Mouse (Mus musculus): ENCODE measurements around the gene Prrc2b.

The Prrc2b gene

GRCm38 (mm10) chr2:32235433-32235832 is 84.6 kb downstream of the Prrc2b start:
- DNase-seq (ENCODE audit: low spot score), result peak; percentile 35

DNA sequence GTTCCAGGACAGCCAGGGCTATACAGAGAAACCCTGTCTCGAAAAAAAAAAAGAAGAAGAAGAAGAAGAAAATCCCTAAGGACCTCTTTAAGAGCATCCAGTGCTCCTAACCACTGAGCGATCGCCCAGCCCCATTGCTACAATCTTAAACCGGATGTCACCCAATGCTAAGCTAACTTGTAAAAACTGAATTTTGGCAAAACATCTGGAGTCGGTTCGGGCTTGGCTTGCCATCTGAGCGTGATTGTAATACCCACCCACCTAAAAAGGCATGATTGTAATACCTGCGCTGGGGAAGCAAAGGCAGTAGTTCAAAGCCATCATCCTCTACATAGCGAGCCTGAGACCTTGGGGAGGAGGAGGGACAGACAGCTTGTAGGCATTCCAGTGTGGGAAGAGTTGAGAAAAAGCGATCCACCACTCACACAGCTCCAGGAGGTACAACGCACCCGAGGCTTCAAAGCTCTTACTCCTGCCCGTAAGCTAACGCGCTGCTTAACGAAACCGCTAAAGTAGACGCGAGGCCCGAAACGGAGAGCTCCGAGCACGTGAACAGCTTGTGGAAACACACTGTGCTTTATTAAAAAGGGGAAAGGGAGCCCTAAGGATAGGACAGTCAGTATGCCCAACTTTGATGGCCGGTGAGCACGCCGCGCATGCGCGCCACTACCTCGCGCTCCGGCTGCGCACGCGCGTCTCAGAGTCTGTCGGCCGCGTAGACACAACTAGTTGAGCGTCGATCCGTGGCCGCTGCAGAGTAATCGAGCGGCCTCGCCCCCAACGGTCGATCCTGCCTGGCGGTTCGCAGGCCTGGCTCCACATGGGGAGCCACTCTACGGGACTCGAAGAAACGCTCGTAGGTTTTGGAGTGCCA is 85.2 kb downstream of the Prrc2b start, which contains the start of gene Pomt1:
TSS of gene Pomt1 (plus strand) at position 705 of the 874 bp plus-strand sequence.
- DNase-seq (ENCODE audit: low spot score), result peak; percentile 97

- peak; percentile 93 for DNase-seq (ENCODE audit: low spot score)
Measured at GRCm38 (mm10) chr2:32236760-32237487, 86.0 kb downstream of the Prrc2b start.

DNA sequence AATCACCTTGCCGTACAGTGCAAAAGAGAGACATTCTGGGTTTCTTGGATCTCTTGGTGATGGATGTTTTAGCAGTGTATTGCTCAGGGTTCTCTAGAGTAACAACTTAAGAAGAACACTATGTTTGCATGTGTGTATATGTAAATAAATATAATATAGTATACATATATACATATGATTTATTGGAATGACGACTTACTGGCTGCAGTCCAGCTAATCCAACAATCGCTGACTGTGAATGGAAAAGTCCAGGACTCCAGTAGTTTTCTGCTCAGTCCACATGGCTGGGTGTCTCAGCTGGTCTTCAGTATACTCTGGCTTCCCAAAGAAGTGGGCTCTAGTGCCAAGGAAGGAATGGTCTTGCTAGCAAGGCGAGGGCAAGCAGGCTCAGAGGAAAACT is 86.7 kb downstream of the Prrc2b start:
- DNase-seq (ENCODE audit: low spot score), result no peak

GRCm38 (mm10) chr2:32238708-32239435 is 88.0 kb downstream of the Prrc2b start:
- DNase-seq (ENCODE audit: low spot score), result no peak

- no peak for DNase-seq (ENCODE audit: low spot score)
Measured at GRCm38 (mm10) chr2:32240591-32240990, 89.7 kb downstream of the Prrc2b start.

DNA sequence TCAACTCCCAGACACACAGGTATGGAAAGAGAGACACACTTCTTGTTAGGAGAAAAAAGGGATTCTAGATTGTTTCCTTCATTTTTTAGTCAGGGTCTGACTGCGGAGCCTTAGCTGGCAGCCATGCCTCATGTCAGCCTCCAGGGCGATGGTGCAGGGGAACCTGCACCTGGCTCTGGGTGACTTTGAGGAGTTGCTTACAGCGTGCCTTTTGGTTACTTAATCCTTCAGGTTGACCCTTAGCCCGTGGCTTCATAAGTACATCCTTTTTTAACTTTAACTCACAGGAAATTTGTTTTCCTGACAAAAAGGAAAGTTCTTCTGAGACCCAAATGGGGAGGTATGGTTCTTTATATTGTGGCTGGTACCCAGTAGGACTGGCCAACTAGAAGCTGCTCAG is 92.1 kb downstream of the Prrc2b start:
- no peak for DNase-seq (ENCODE audit: low spot score)

GRCm38 (mm10) chr2:32246741-32247140 is 95.9 kb downstream of the Prrc2b start:
- no peak for DNase-seq (ENCODE audit: low spot score)

- DNase-seq (ENCODE audit: low spot score), result peak; percentile 99
Measured at GRCm38 (mm10) chr2:32248377-32249361, 97.8 kb downstream of the Prrc2b start.

DNA sequence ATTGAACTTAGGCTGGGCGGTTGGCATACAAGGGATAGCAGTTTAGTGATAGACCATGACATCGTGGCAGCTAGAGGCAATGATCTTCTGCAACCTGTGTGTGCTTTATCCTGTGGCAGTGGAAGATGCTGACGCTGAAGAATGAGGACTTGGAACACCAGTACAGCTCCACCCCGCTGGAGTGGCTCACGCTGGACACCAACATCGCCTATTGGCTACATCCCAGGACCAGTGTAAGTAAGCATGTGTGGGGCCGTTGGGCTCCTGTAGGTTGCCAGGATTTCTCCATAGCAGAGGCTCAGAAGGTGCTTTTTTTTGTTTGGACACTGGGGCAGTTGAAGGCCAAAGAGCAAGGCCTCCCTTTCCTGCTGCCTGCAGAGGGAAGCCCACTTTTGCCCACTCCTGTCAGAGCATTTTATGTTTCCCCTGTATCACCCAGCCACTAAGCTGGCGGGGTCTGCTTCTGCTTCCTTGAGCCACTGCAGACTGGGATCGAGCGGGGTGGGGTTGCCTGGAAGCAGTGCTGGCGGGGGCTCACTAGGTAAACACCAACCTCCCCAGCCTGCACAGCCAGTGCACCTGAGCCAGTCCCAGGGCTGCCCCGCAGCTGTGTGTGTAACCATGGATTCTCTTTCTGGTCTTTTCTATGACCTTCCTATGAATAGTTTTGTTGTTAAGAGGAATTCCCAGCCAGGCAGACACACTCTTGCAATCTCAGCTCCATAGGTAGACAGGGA is 101.1 kb downstream of the Prrc2b start:
- DNase-seq (ENCODE audit: low spot score), result peak; percentile 83

DNA sequence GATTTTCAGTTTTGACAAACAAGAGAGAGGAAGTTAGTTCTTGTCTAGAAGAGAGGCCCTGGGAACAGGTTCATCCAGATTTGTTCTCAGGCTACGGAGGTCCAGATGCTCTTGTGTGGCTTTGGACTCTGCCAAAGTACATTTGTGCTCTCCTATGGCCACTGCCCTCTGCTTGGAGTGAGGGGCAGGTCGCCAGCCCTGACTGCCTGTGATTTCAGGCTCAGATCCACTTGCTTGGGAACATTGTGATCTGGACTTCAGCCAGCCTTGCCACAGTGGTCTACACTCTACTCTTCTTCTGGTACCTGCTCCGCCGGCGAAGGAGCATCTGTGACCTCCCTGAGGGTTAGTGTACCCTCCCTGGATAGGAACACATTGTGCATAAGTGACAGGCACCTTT is 101.8 kb downstream of the Prrc2b start:
- DNase-seq (ENCODE audit: low spot score), result no peak

- no peak for DNase-seq (ENCODE audit: low spot score)
Measured at GRCm38 (mm10) chr2:32253352-32253751, 102.5 kb downstream of the Prrc2b start.

GRCm38 (mm10) chr2:32254563-32254962 is 103.7 kb downstream of the Prrc2b start:
- DNase-seq (ENCODE audit: low spot score), result no peak

GRCm38 (mm10) chr2:32256273-32256672 is 105.4 kb downstream of the Prrc2b start:
- peak; percentile 85 for DNase-seq (ENCODE audit: low spot score)

DNA sequence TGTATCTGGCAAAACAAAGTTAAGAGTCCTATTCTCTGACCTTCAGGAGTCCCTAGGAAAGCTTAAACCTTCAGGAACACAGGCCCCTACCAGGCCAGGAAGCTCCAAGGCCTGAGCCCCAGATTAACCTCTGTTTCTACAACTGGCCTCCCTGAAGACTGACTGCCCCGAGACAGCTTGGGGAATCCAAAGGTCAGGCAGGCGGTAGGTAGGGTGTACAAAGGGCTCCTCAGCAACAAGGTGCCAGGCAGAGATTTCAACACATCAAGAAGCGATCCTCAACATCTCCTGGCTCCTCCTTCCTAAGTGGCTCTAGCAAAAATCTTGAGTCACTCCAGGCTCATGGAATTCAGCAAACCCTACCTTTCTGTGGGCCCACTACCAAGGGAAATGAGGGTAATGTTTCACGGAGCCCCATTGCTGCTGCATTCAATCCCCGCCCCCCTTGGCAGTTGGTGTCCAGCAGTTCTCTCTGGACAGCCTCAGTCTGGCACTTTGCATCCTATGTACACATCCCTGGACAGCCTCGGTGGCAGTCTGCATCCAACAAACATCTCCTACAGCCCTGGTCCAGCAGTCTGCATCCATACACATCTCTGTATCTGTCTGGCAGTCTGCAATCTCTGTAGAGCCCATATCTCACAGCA is 108.1 kb downstream of the Prrc2b start:
- DNase-seq (ENCODE audit: low spot score), result peak; percentile 73

DNA sequence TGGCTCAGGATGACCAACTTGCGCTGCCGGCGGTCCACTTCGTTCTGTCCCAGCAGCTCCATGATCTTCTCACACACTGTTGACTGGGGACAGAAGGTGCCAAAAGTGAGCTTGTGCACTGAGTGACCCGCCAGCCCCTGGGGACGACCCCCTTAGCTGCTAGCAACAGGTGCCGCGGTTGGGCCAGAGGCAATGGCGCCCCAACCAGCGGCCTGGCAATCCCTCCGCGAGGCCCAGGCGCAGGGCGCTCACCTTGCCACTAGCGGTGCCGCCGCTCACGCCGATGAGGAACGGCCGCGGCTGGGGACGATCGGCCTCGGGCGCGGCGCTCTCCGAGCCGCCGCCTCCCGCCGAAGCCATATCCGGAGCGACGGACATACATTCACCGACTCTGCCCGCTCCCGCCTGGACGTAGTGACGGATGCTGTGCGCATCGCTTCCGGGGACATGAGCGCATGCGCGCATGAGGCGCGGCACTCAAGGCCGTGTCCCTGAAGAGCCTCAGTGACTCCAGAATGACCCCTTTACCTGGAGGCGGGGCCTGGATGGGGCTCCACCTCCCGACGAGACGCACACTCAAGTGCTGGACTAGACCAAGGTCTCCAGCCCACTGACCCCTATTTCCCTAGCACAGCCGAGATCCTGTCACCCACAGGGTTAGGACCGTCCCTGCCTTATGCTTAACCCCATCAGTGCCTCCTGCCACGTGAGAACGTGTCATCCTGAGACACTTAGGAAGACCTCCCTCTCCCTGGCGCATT is 109.0 kb downstream of the Prrc2b start, which contains the start of gene Uck1:
TSS of gene Uck1 (minus strand) at position 503 of the 761 bp plus-strand sequence.
- peak; percentile 91 for DNase-seq (ENCODE audit: low spot score)

GRCm38 (mm10) chr2:32260635-32261034 is 109.8 kb downstream of the Prrc2b start:
- peak; percentile 44 for DNase-seq (ENCODE audit: low spot score)

DNA sequence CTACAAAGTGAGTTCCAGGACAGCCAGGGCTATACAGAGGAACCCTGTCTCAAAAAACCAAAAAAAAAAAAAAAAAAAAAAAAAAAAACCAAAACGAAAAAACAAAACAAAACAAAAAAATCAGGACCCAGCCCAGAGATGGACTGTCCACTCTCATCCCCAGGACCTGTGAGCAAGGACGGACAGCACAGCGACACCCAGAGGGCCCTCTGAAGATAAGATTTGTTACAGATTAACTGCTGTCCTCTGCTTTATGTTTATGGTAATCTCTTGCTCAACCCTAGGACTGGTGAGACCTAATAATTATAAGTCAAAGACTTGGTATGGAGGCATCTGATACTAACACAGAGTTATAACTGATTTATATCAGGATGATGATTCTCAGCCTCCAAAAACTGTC is 124.9 kb downstream of the Prrc2b start:
- DNase-seq (ENCODE audit: low spot score), result no peak

GRCm38 (mm10) chr2:32282289-32282688 is 131.4 kb downstream of the Prrc2b start:
- DNase-seq (ENCODE audit: low spot score), result no peak
